Mouse (Mus musculus): Measurements from ENCODE around the gene Gm21970. TPM values are rescaled to one million over a fixed set of nuclear protein-coding genes. Genes with fewer than 3 reads are reported as not detected.
A peak's percentile ranks its signal among the peaks of the same experiment; 100 is the strongest.

Gene Gm21970
- polyA plus RNA-seq, 1 experiment from 2014 or later = not detected

- Histone ChIP-seq H3K27me3 (no peaks in the 10 kb centered on the region), H3K9ac (no peak overlapping the region), H3K4me1 (replicated peaks) (peaks cover 49% of the 10 kb centered on the region), H3K36me3 (no peaks in the 10 kb centered on the region), H3K4me2 (no peak overlapping the region), H3K27ac (peak overlapping the region; percentile 9; the same call in 1 of the 2 replicates), H3K9me3 (replicated peaks) (no peaks in the 10 kb centered on the region), H3K4me3 (replicated peaks) (no peak overlapping the region)
- 62% methylated on average over 21 of the region's 21 CpGs for WGBS (ENCODE audit: insufficient replicate concordance)
- ATAC-seq (ENCODE audit: low read depth) = peak; percentile 69
- DNase-seq = no peak
Observed at GRCm38 (mm10) chr16:91458301-91458746, 66.8 kb downstream of the Gm21970 start.

- ATAC-seq (ENCODE audit: low read depth) = no peak
- Histone ChIP-seq H3K27ac (peak overlapping the region; percentile 62), H3K27me3 (no peaks in the 10 kb centered on the region), H3K9ac (peak overlapping the region; percentile 45), H3K4me1 (replicated peaks) (peaks cover 55% of the 10 kb centered on the region), H3K4me3 (replicated peaks) (no peak overlapping the region), H3K4me2 (no peak overlapping the region), H3K9me3 (replicated peaks) (no peaks in the 10 kb centered on the region), H3K36me3 (no peaks in the 10 kb centered on the region)
- DNase-seq = no peak
- 64% methylated on average over 5 of the region's 5 CpGs for WGBS (ENCODE audit: insufficient replicate concordance)
Observed at GRCm38 (mm10) chr16:91458976-91459375, 67.5 kb downstream of the Gm21970 start.

GRCm38 (mm10) chr16:91459396-91459795, 67.9 kb downstream of the Gm21970 start:
- no peaks in the 10 kb centered on the region for H3K27me3 ChIP-seq
- WGBS (ENCODE audit: insufficient replicate concordance) = 93% methylated on average over 3 of the region's 3 CpGs
- H3K4me3 ChIP-seq (replicated peaks) = no peak overlapping the region
- DNase-seq (no peak), ATAC-seq (ENCODE audit: low read depth) (no peak)
- H3K9ac ChIP-seq = no peak overlapping the region
- no peak overlapping the region for H3K4me2 ChIP-seq
- no peaks in the 10 kb centered on the region for H3K36me3 ChIP-seq
- H3K9me3 ChIP-seq (replicated peaks) = no peaks in the 10 kb centered on the region
- peaks cover 59% of the 10 kb centered on the region for H3K4me1 ChIP-seq (replicated peaks)
- peak overlapping the region; percentile 62 for H3K27ac ChIP-seq

- Histone ChIP-seq H3K27ac (peak overlapping the region; percentile 62), H3K9me3 (replicated peaks) (no peaks in the 10 kb centered on the region), H3K36me3 (no peaks in the 10 kb centered on the region), H3K4me2 (no peak overlapping the region), H3K4me1 (replicated peaks) (peaks cover 59% of the 10 kb centered on the region), H3K27me3 (no peaks in the 10 kb centered on the region), H3K9ac (peak overlapping the region; percentile 59), H3K4me3 (replicated peaks) (no peak overlapping the region)
- ATAC-seq (ENCODE audit: low read depth) = no peak
- WGBS (ENCODE audit: insufficient replicate concordance) = 72% methylated on average over 11 of the region's 11 CpGs
- DNase-seq = no peak
Observed at GRCm38 (mm10) chr16:91459841-91460370, 68.4 kb downstream of the Gm21970 start.

- Histone ChIP-seq H3K9ac (peak overlapping the region; percentile 59), H3K4me2 (peak overlapping the region; percentile 53), H3K27ac (peak overlapping the region; percentile 62), H3K9me3 (replicated peaks) (no peaks in the 10 kb centered on the region), H3K27me3 (no peaks in the 10 kb centered on the region), H3K4me3 (replicated peaks) (peak overlapping the region; percentile 27), H3K4me1 (replicated peaks) (peaks cover 67% of the 10 kb centered on the region), H3K36me3 (no peaks in the 10 kb centered on the region)
- ATAC-seq (ENCODE audit: low read depth) (no peak), DNase-seq (no peak)
- 31% methylated on average over 11 of the region's 11 CpGs for WGBS (ENCODE audit: insufficient replicate concordance)
Observed at GRCm38 (mm10) chr16:91461066-91461638, 69.6 kb downstream of the Gm21970 start.

GRCm38 (mm10) chr16:91461773-91462181, 70.3 kb downstream of the Gm21970 start:
- WGBS (ENCODE audit: insufficient replicate concordance) = 35% methylated on average over 9 of the region's 9 CpGs
- H3K27ac ChIP-seq = peak overlapping the region; percentile 85
- no peak overlapping the region; the same call in 1 of the 2 replicates for H3K4me3 ChIP-seq (replicated peaks)
- H3K36me3 ChIP-seq = no peaks in the 10 kb centered on the region
- H3K9me3 ChIP-seq (replicated peaks) = no peaks in the 10 kb centered on the region
- H3K9ac ChIP-seq = peak overlapping the region; percentile 59
- H3K27me3 ChIP-seq = no peaks in the 10 kb centered on the region
- H3K4me1 ChIP-seq (replicated peaks) = peaks cover 73% of the 10 kb centered on the region
- DNase-seq (no peak), ATAC-seq (ENCODE audit: low read depth) (no peak)
- peak overlapping the region; percentile 53 for H3K4me2 ChIP-seq

- H3K36me3 ChIP-seq = peaks cover 3% of the 10 kb centered on the region; the same call in 1 of the 2 replicates
- no peaks in the 10 kb centered on the region for H3K9me3 ChIP-seq (replicated peaks)
- DNase-seq (no peak), ATAC-seq (ENCODE audit: low read depth) (no peak)
- peaks cover 76% of the 10 kb centered on the region for H3K4me1 ChIP-seq (replicated peaks)
- H3K27me3 ChIP-seq = no peaks in the 10 kb centered on the region
- no peak overlapping the region for H3K4me3 ChIP-seq (replicated peaks)
- peak overlapping the region; percentile 50 for H3K9ac ChIP-seq
- peak overlapping the region; percentile 97 for H3K27ac ChIP-seq
- peak overlapping the region; percentile 18; the same call in 1 of the 2 replicates for H3K4me2 ChIP-seq
- 79% methylated on average over 3 of the region's 3 CpGs for WGBS (ENCODE audit: insufficient replicate concordance)
Observed at GRCm38 (mm10) chr16:91462644-91463043, 71.1 kb downstream of the Gm21970 start.

GRCm38 (mm10) chr16:91463400-91463799, 71.9 kb downstream of the Gm21970 start:
- peak overlapping the region; percentile 97 for H3K27ac ChIP-seq
- H3K4me2 ChIP-seq = peak overlapping the region; percentile 87

GRCm38 (mm10) chr16:91463836-91464400, 72.4 kb downstream of the Gm21970 start:
- Histone ChIP-seq H3K9ac (peak overlapping the region; percentile 78), H3K27ac (peak overlapping the region; percentile 97), H3K4me1 (replicated peaks) (peaks cover 69% of the 10 kb centered on the region), H3K4me3 (replicated peaks) (peak overlapping the region; percentile 80), H3K36me3 (peaks cover 15% of the 10 kb centered on the region), H3K9me3 (replicated peaks) (no peaks in the 10 kb centered on the region), H3K27me3 (no peaks in the 10 kb centered on the region), H3K4me2 (peak overlapping the region; percentile 87)
- no peak for ATAC-seq (ENCODE audit: low read depth)
- no peak for DNase-seq
- 64% methylated on average over 4 of the region's 4 CpGs for WGBS (ENCODE audit: insufficient replicate concordance)

More at GRCm38 (mm10) chr16:91463400-91463799, 71.9 kb downstream of the Gm21970 start:
- Histone ChIP-seq H3K4me3 (replicated peaks) (peak overlapping the region; percentile 80), H3K9ac (peak overlapping the region; percentile 78; the same call in 1 of the 2 replicates), H3K4me1 (replicated peaks) (peaks cover 72% of the 10 kb centered on the region), H3K36me3 (peaks cover 10% of the 10 kb centered on the region), H3K9me3 (replicated peaks) (no peaks in the 10 kb centered on the region), H3K27me3 (no peaks in the 10 kb centered on the region)
- DNase-seq (no peak), ATAC-seq (ENCODE audit: low read depth) (no peak)
- 51% methylated on average over 2 of the region's 2 CpGs for WGBS (ENCODE audit: insufficient replicate concordance)

- Histone ChIP-seq H3K4me2 (peak overlapping the region; percentile 87), H3K36me3 (peaks cover 24% of the 10 kb centered on the region), H3K27me3 (no peaks in the 10 kb centered on the region), H3K27ac (peak overlapping the region; percentile 97), H3K4me1 (replicated peaks) (peaks cover 60% of the 10 kb centered on the region), H3K9ac (peak overlapping the region; percentile 96), H3K9me3 (replicated peaks) (no peaks in the 10 kb centered on the region), H3K4me3 (replicated peaks) (peak overlapping the region; percentile 80)
- 1% methylated on average over 43 of the region's 44 CpGs for WGBS (ENCODE audit: insufficient replicate concordance)
- ATAC-seq (ENCODE audit: low read depth) (peak; percentile 90), DNase-seq (peak; percentile 89)
Observed at GRCm38 (mm10) chr16:91464594-91465504, 73.3 kb downstream of the Gm21970 start.

All from liver, embryonic 13.5 days (tissue).